Mouse (Mus musculus) kidney, embryonic 14.5 days (tissue): ENCODE measurements at regions not wholly inside any gene's neighbourhood (a gene's known extent, or its start where the extent isn't known, plus 50 kb on each side); places are given as distances from the start of the nearest gene placed in this dataset.

Experiments used
- ATAC-seq: fragments of 200-750 bp; cut with Nextera tagmentation; 2 replicates; pipeline ENCODE4 v1.8.0; 2017; ENCODE audit warnings: moderate number of reproducible peaks, mild to moderate bottlenecking, moderate TSS enrichment, moderate library complexity; ENCODE audit not compliant: low FRiP score, low TSS enrichment
- H3K27ac ChIP-seq: fragments of 300-500 bp; sonication (generic); 2 replicates; pipeline ENCODE4 v1.5.1; 2014; ENCODE audit warnings: low read depth, mild to moderate bottlenecking, low read length, moderate library complexity, mixed read lengths
- H3K27me3 ChIP-seq: fragments of 300-500 bp; sonication (generic); 2 replicates; pipeline ENCODE4 v1.6.1; 2014; ENCODE audit warnings: mild to moderate bottlenecking, low read length; ENCODE audit not compliant: control insufficient read depth, insufficient read depth
- H3K36me3 ChIP-seq: fragments of 300-500 bp; sonication (generic); 2 replicates; pipeline ENCODE4 v1.6.1; 2014; ENCODE audit warnings: low read length, mixed read lengths; ENCODE audit not compliant: control insufficient read depth, insufficient read depth
- H3K4me1 ChIP-seq: fragments of 300-500 bp; sonication (generic); 2 replicates; pipeline ENCODE4 v1.6.1; 2014; ENCODE audit warnings: low read length, mixed read lengths; ENCODE audit not compliant: control insufficient read depth, insufficient read depth
- H3K4me2 ChIP-seq: fragments of 300-500 bp; sonication (generic); replicated peaks from 2 replicates; pipeline ENCODE4 v1.6.1; 2014; ENCODE audit warnings: low read depth, mild to moderate bottlenecking, low read length
- H3K4me3 ChIP-seq: fragments of 300-500 bp; sonication (generic); 2 replicates; pipeline ENCODE4 v1.5.1; 2014; ENCODE audit warnings: mild to moderate bottlenecking, low read length
- H3K9ac ChIP-seq: fragments of 300-500 bp; sonication (generic); 2 replicates; pipeline ENCODE4 v1.6.1; 2014; ENCODE audit warnings: low read depth, mild to moderate bottlenecking, low read length, moderate library complexity
- H3K9me3 ChIP-seq: fragments of 300-500 bp; sonication (generic); 2 replicates; pipeline ENCODE4 v1.6.1; 2016; ENCODE audit warnings: low read length; ENCODE audit not compliant: control insufficient read depth
- WGBS: fragments of 180-500 bp; shearing (Covaris S2); extraction: QIAGEN DNeasy Blood & Tissue Kit; methylation state at CpG from one replicate; pipeline ENCODE4 v1.1.7; 2014; 5-methylcytosine and 5-hydroxymethylcytosine counted together

DNA sequence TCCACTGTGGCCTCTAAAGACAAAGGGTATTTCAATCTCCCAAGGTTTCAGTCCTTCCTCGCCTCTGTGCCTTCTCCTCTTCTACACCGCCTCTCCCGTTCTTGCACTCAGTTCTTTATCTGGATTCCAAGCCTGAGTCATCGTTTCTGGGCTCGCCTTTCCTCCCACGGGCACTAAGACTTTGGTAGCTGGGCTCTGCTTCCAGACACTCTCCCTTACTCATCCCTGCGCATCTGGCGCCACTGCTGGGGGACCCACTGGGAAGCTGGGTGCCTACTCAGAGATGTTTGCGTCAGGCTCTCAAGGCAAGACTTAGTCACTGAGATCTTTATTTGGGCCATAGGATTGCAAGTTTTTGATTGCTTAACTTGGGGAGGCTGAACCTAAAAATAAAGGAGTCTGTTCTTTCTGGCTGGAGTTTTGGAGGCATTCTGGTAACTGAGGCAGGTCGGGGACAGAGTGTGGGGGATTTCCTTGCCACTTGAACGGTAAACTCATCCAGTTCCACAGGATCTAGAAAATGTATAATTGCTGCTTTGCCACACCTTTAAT, 143.5 kb upstream of the Phyhipl start:
- Histone ChIP-seq H3K9ac (no peak overlapping the region), H3K36me3 (no peaks in the 10 kb centered on the region), H3K27ac (no peak overlapping the region), H3K4me2 (no peak overlapping the region), H3K9me3 (no peaks in the 10 kb centered on the region), H3K4me3 (no peak overlapping the region), H3K27me3 (no peaks in the 10 kb centered on the region), H3K4me1 (peaks cover 5% of the 10 kb centered on the region; the same call in 1 of the 2 replicates)
- no peak for ATAC-seq
- WGBS, result 83% methylated on average over 11 of the region's 11 CpGs

GRCm38 (mm10) chr10:70788814-70789452, 133.2 kb upstream of the Phyhipl start:
- no peaks in the 10 kb centered on the region for H3K36me3 ChIP-seq
- no peak for ATAC-seq
- no peak overlapping the region for H3K4me2 ChIP-seq
- WGBS, result 60% methylated on average over 7 of the region's 7 CpGs
- H3K9me3 ChIP-seq, result no peaks in the 10 kb centered on the region
- H3K9ac ChIP-seq, result no peak overlapping the region
- no peak overlapping the region for H3K4me3 ChIP-seq
- H3K27ac ChIP-seq, result no peak overlapping the region
- no peaks in the 10 kb centered on the region for H3K27me3 ChIP-seq
- H3K4me1 ChIP-seq, result no peaks in the 10 kb centered on the region

GRCm38 (mm10) chr10:70781036-70781435, 125.3 kb upstream of the Phyhipl start:
- no peak overlapping the region for H3K27ac ChIP-seq
- no peak for ATAC-seq
- H3K36me3 ChIP-seq, result no peaks in the 10 kb centered on the region
- WGBS, result 87% methylated on average over 3 of the region's 3 CpGs
- H3K4me3 ChIP-seq, result no peak overlapping the region
- no peaks in the 10 kb centered on the region for H3K9me3 ChIP-seq
- no peak overlapping the region for H3K9ac ChIP-seq
- no peaks in the 10 kb centered on the region for H3K4me1 ChIP-seq
- H3K27me3 ChIP-seq, result no peaks in the 10 kb centered on the region
- H3K4me2 ChIP-seq, result no peak overlapping the region

DNA sequence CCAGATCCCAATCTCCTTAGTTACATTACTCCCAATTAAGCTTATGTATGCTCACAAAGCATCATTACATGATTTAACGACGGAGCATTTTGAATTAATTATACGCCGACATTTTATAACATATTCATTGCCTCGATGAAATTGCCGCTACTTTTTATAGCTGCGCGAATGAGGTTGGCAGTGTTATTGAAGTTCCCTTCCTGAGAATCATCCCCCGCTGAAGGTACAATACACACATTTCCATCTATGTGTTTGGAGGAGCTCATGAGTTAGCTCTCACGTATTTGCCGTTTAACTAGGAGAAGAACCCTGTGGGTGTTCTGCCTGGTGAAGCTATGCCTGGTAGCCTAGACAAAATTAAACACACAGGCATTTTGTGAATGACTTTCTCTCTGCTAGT, 122.8 kb upstream of the Phyhipl start:
- Histone ChIP-seq H3K36me3 (no peaks in the 10 kb centered on the region), H3K4me3 (no peak overlapping the region), H3K27me3 (no peaks in the 10 kb centered on the region), H3K9ac (no peak overlapping the region), H3K4me2 (no peak overlapping the region), H3K27ac (no peak overlapping the region), H3K4me1 (no peaks in the 10 kb centered on the region), H3K9me3 (no peaks in the 10 kb centered on the region)
- no peak for ATAC-seq
- 92% methylated on average over 11 of the region's 11 CpGs for WGBS

DNA sequence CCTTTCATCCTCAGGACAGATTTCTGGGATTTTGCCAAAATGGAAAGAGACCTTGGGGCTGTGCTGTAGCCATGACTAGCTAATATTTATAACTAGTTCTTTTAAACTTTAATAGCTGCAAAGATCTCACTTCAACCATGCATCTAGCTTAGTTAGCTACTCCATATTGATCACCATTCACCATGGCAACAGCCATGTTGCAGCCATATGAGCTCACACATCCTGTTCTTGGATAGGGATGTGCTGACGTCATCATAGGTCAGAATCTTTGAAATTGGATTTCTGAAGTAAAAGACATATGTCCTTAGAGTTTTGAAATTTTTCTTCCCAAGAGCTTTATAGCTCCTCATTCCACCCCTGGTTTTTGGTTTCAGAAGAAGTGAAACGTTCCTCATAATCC, 118.8 kb upstream of the Phyhipl start:
- Histone ChIP-seq H3K9me3 (no peaks in the 10 kb centered on the region), H3K27me3 (no peaks in the 10 kb centered on the region), H3K36me3 (no peaks in the 10 kb centered on the region), H3K4me1 (no peaks in the 10 kb centered on the region), H3K4me3 (no peak overlapping the region), H3K27ac (no peak overlapping the region), H3K9ac (no peak overlapping the region), H3K4me2 (no peak overlapping the region)
- ATAC-seq, result no peak
- 88% methylated on average over 2 of the region's 2 CpGs for WGBS

- Histone ChIP-seq H3K27ac (no peak overlapping the region), H3K4me1 (no peaks in the 10 kb centered on the region), H3K9ac (no peak overlapping the region), H3K4me3 (no peak overlapping the region), H3K36me3 (no peaks in the 10 kb centered on the region), H3K4me2 (no peak overlapping the region), H3K9me3 (no peaks in the 10 kb centered on the region), H3K27me3 (no peaks in the 10 kb centered on the region)
- no peak for ATAC-seq
- 78% methylated on average over 4 of the region's 4 CpGs for WGBS
These were observed 118.4 kb upstream of the Phyhipl start for GRCm38 (mm10) chr10:70774159-70774558.

GRCm38 (mm10) chr10:70767461-70767860, 111.7 kb upstream of the Phyhipl start:
- no peaks in the 10 kb centered on the region for H3K36me3 ChIP-seq
- no peaks in the 10 kb centered on the region for H3K9me3 ChIP-seq
- H3K4me2 ChIP-seq, result no peak overlapping the region
- H3K9ac ChIP-seq, result no peak overlapping the region
- no peaks in the 10 kb centered on the region for H3K4me1 ChIP-seq
- H3K4me3 ChIP-seq, result no peak overlapping the region
- 88% methylated on average over 7 of the region's 7 CpGs for WGBS
- H3K27ac ChIP-seq, result no peak overlapping the region
- no peak for ATAC-seq
- no peaks in the 10 kb centered on the region for H3K27me3 ChIP-seq

DNA sequence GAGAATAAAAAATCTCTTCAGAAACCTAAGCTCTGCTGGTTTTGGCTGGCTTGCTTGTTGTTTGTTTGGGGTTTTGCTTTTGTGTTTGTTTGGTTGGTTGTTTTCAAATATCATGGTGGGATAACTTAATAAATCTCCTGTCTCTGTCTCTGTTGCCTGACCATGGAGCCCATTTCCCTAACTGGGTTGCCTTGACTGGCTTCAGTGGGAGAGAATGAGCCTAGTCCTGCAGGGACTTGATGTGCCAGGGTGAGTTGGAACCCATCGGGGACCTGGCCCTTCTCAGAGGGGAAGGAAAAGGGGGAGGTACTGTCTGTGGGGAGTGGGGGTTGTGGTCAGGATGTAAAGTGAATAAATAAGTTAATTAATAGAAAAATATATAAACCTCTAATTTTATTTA, 111.1 kb upstream of the Phyhipl start:
- Histone ChIP-seq H3K4me3 (no peak overlapping the region), H3K4me1 (no peaks in the 10 kb centered on the region), H3K9ac (no peak overlapping the region), H3K9me3 (no peaks in the 10 kb centered on the region), H3K36me3 (no peaks in the 10 kb centered on the region), H3K4me2 (no peak overlapping the region), H3K27ac (no peak overlapping the region), H3K27me3 (no peaks in the 10 kb centered on the region)
- WGBS, result 80% methylated on average over 1 of the region's 1 CpGs
- no peak for ATAC-seq

DNA sequence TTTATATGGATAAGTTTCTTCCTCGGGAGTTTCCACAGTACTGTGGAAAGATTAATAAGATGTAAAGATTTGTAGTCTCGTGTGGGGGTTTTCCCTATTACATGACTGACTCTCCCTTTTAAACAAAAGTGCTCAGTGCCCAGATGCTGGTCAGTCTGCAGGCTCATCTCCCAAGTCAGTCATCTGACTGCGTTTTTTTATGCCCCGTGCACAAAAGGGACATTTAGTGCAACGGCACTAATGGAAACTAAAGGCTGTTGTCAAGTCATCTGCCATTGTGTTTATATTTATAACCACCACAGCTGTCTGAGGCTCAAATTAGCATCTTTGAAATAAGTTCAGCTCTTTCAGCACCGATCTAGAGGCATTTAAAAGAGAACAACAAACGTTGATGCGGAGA, 110.7 kb upstream of the Phyhipl start:
- ATAC-seq, result no peak
- Histone ChIP-seq H3K27ac (no peak overlapping the region), H3K4me2 (no peak overlapping the region), H3K9me3 (no peaks in the 10 kb centered on the region), H3K4me3 (no peak overlapping the region), H3K27me3 (no peaks in the 10 kb centered on the region), H3K36me3 (no peaks in the 10 kb centered on the region), H3K4me1 (no peaks in the 10 kb centered on the region), H3K9ac (no peak overlapping the region)
- WGBS, result 53% methylated on average over 8 of the region's 8 CpGs
